Mouse (Mus musculus): Measurements from ENCODE around the gene Kmt2b.

DNA sequence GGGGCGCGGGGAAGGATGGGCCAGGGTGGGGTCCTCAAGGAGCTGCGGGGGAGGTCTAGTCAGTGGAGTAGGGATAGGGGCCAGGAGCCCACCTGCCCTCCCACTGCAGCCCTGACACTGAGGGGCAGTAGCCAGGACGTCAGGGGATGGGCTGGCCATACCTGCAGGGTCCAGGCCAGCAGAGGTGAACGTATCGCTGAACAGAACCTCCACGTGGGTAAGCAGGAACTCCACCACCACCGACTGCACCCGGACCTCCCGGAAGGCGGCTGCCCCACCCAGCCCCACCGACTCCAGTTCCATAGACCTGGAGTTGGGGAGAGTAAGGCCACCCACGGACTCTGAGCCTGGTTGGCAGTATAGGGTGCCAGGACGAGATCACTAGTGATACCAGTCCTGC, 61.5 kb downstream of the Kmt2b start:
- TF ChIP-seq E2F4 (IDR thresholded peaks at IDR 0.05; ENCODE audit: insufficient read depth) (no peak), POLR2A (IDR thresholded peaks at IDR 0.05; ENCODE audit: insufficient read length, low read depth) (no peak), MYOD1 (IDR thresholded peaks at IDR 0.05; ENCODE audit: control insufficient read depth in 1 of 3, insufficient read length in 2 of 3, low read depth in 2 of 3) (no peak), MAX (IDR thresholded peaks at IDR 0.05; ENCODE audit: low read depth) (no peak), TCF12 (IDR thresholded peaks at IDR 0.05; ENCODE audit: insufficient read depth, poor library complexity, severe bottlenecking) (no peak), POLR2AphosphoS2 (IDR thresholded peaks at IDR 0.05; ENCODE audit: insufficient read length, low read depth) (no peak), MYOG (IDR thresholded peaks at IDR 0.05; ENCODE audit: control insufficient read depth in 1 of 3, insufficient read depth in 1 of 3, insufficient read length in 2 of 3, low read depth in 2 of 3) (no peak), TCF3 (IDR thresholded peaks at IDR 0.05; ENCODE audit: insufficient read length, low read depth) (no peak)
